In genomic region chr6:87567686-87568593, GRCm38 (mm10) we compare ENCODE assay signal across 16 mouse cellular contexts. TPM values are rescaled to one million over a fixed set of nuclear protein-coding genes. Genes with fewer than 3 reads are reported as not detected.
DNase-seq lines count a peak whose midpoint lies in the region; ATAC-seq and TF ChIP-seq lines count a peak whose summit lies in the region.
"Had no signal": no experiment of that assay in that cellular context is flagged by ENCODE, and none has a peak within 500 bp of the region (broad histone marks: within the 10 kb centered on the region; RNA-seq: fewer than 3 reads in every experiment).

No protein-coding gene starts in this region.

- no peak for TF ChIP-seq EP300 in heart, postnatal 0 days (IDR thresholded peaks at IDR 0.05; ENCODE audit: low read depth)

- H3K36me3 ChIP-seq in heart, embryonic 11.5 days (ENCODE audit: control insufficient read depth, insufficient read depth, low read length), result no peaks in the 10 kb centered on the region
- no peaks in the 10 kb centered on the region for H3K36me3 ChIP-seq in heart, postnatal 0 days (replicated peaks; ENCODE audit: control insufficient read depth, insufficient read depth, low read length)
- no peaks in the 10 kb centered on the region for H3K36me3 ChIP-seq in liver, embryonic 12.5 days
- H3K36me3 ChIP-seq: hindbrain, embryonic 12.5 days had no signal

- H3K9me3 ChIP-seq in heart, embryonic 11.5 days (replicated peaks; ENCODE audit: control insufficient read depth, low read length), result no peaks in the 10 kb centered on the region
- H3K9me3 ChIP-seq in heart, postnatal 0 days (replicated peaks; ENCODE audit: control insufficient read depth, low read length), result no peaks in the 10 kb centered on the region; the same call in 1 of the 2 replicates
- no peaks in the 10 kb centered on the region for H3K9me3 ChIP-seq in liver, embryonic 12.5 days (replicated peaks)

- TF ChIP-seq CTCF in heart, postnatal 0 days (IDR thresholded peaks at IDR 0.05; ENCODE audit: low read depth), result no peak

- 53% methylated on average over 9 of the region's 9 CpGs for WGBS in heart, embryonic 11.5 days (ENCODE audit: insufficient replicate concordance)
- WGBS in heart, postnatal 0 days, result 61% methylated on average over 9 of the region's 9 CpGs
- 61% methylated on average over 9 of the region's 9 CpGs for whole genome bisulfite sequencing in liver, embryonic 12.5 days (ENCODE audit: insufficient replicate concordance)

- H3K27me3 ChIP-seq in heart, embryonic 11.5 days (ENCODE audit: control insufficient read depth, insufficient read depth, low read length), result no peaks in the 10 kb centered on the region
- H3K27me3 ChIP-seq in heart, postnatal 0 days (ENCODE audit: control insufficient read depth, insufficient read depth, low read length), result no peaks in the 10 kb centered on the region
- peaks cover 35% of the 10 kb centered on the region for H3K27me3 ChIP-seq in liver, embryonic 12.5 days (replicated peaks)
- H3K27me3 ChIP-seq: hindbrain, embryonic 12.5 days had no signal

- no peak overlapping the region for H3K4me3 ChIP-seq in heart, embryonic 11.5 days (ENCODE audit: low read depth, low read length)
- no peak overlapping the region for H3K4me3 ChIP-seq in heart, postnatal 0 days (ENCODE audit: low read depth, low read length)
- H3K4me3 ChIP-seq in liver, embryonic 12.5 days, result no peak overlapping the region
- H3K4me3 ChIP-seq: hindbrain, embryonic 12.5 days; layer of hippocampus, adult 2 months had no signal

- H3K27ac ChIP-seq in heart, embryonic 11.5 days (ENCODE audit: low read depth, low read length), result no peak overlapping the region
- H3K27ac ChIP-seq in heart, postnatal 0 days (ENCODE audit: low read depth), result no peak overlapping the region
- H3K27ac ChIP-seq in liver, embryonic 12.5 days, result no peak overlapping the region
- H3K27ac ChIP-seq: hindbrain, embryonic 12.5 days; layer of hippocampus, adult 2 months had no signal

- no peak overlapping the region for H3K9ac ChIP-seq in heart, embryonic 11.5 days (ENCODE audit: low read depth, low read length)
- no peak overlapping the region for H3K9ac ChIP-seq in heart, postnatal 0 days (replicated peaks; ENCODE audit: low read depth, low read length)
- H3K9ac ChIP-seq in liver, embryonic 12.5 days, result no peak overlapping the region
- H3K9ac ChIP-seq: hindbrain, embryonic 12.5 days; liver, postnatal 0 days had no signal

- ATAC-seq in heart, embryonic 11.5 days (replicated peaks; ENCODE audit: insufficient number of reproducible peaks, low FRiP score, low TSS enrichment), result no peak
- ATAC-seq in heart, postnatal 0 days (ENCODE audit: insufficient read depth, low read depth), result peak; percentile 27; the same call in 1 of the 2 replicates
- ATAC-seq in liver, embryonic 12.5 days, result no peak
- ATAC-seq: liver, postnatal 0 days had no signal

- H3K4me2 ChIP-seq in heart, embryonic 11.5 days, result no peak overlapping the region
- H3K4me2 ChIP-seq in heart, postnatal 0 days (ENCODE audit: low read depth, low read length), result no peak overlapping the region
- no peak overlapping the region for H3K4me2 ChIP-seq in liver, embryonic 12.5 days
- H3K4me2 ChIP-seq: hindbrain, embryonic 12.5 days had no signal

- no peaks in the 10 kb centered on the region for H3K4me1 ChIP-seq in heart, embryonic 11.5 days (ENCODE audit: control insufficient read depth, insufficient read depth, low read length)
- no peaks in the 10 kb centered on the region for H3K4me1 ChIP-seq in heart, postnatal 0 days (ENCODE audit: control insufficient read depth, insufficient read depth)
- H3K4me1 ChIP-seq in liver, embryonic 12.5 days, result no peaks in the 10 kb centered on the region
- H3K4me1 ChIP-seq: hindbrain, embryonic 12.5 days had no signal

- DNase-seq in heart, adult 11 months, result peak; percentile 97
- DNase-seq in NIH3T3 (ENCODE audit: low read depth), result peak; percentile 51
- no peak for DNase-seq in heart, postnatal 0 days (ENCODE audit: low spot score)
- peak; percentile 41 for DNase-seq in lung, postnatal 14 days
- no peak for DNase-seq in left cerebral cortex, adult 8-10 months (ENCODE audit: low spot score in 2 of 2)
- DNase-seq in thymus, postnatal 14 days, result no peak
- DNase-seq: adrenal gland, postnatal 25 days; cerebellum, adult 11 months; left cerebral cortex, postnatal 4 days; liver, postnatal 0 days; right cerebral cortex, adult 18-20 months had no signal

RNA-seq across cellular contexts. Expression of gene Prokr1, which starts 22.6 kb away (rescaled TPM):
- 1.8 and 3.0 TPM in 2 replicates for polyA plus RNA-seq in heart, embryonic 11.5 days (2014; fragmentation: Nextera tagmentation; extraction: Ambion mirVana)
- total RNA-seq in heart, postnatal 0 days (2014; rRNA removed; ENCODE audit: low replicate concordance), result 1.7 and 2.2 TPM in 2 replicates
- 0.11 and 0.25 TPM in 2 replicates for polyA plus RNA-seq in heart, postnatal 0 days (2015; fragmentation: Nextera tagmentation; extraction: Ambion mirVana)
- total RNA-seq in left cerebral cortex, adult 8-10 months (2022), result under 1 TPM; 0.34 to 0.46 (median 0.40) TPM
- 4.3 and 4.8 TPM in 2 replicates for polyA plus RNA-seq in liver, embryonic 12.5 days (2016; fragmentation: Nextera tagmentation; extraction: Ambion mirVana)

RNA-seq across cellular contexts. Expression of gene Arhgap25, which starts 34.9 kb away (rescaled TPM):
- polyA plus RNA-seq in heart, embryonic 11.5 days (2014; fragmentation: Nextera tagmentation; extraction: Ambion mirVana), result 1.1 and 1.6 TPM in 2 replicates
- total RNA-seq in heart, postnatal 0 days (2014; rRNA removed; ENCODE audit: low replicate concordance), result 1.6 and 3.2 TPM in 2 replicates
- 3.2 TPM in 2 replicates for polyA plus RNA-seq in heart, postnatal 0 days (2015; fragmentation: Nextera tagmentation; extraction: Ambion mirVana)
- total RNA-seq in left cerebral cortex, adult 8-10 months (2022), result 10 to 100 TPM in 3 of 4 experiments, 1 to 10 TPM in 1; 10.0 to 13.5 (median 12.1) TPM
- 5.2 and 5.4 TPM in 2 replicates for polyA plus RNA-seq in liver, embryonic 12.5 days (2016; fragmentation: Nextera tagmentation; extraction: Ambion mirVana)
- polyA plus RNA-seq: C2C12 had no signal

Comparison
In these comparisons a context has a peak if more than half of its experiments do, and no peak if none do; other contexts are left out.
1. DNase-seq: peak in heart, adult 11 months (single experiment), NIH3T3 (single experiment) and lung, postnatal 14 days (single experiment); none in heart, postnatal 0 days (single experiment), left cerebral cortex, adult 8-10 months (0 of 2) and thymus, postnatal 14 days (single experiment).